Mouse (Mus musculus) thymus, postnatal 10 days (tissue): ENCODE results near the gene Oxld1.
"Not testable (repeated sequence)": the region's sequence is repeated elsewhere in the genome, so short reads cannot be mapped to it uniquely, and the experiment has no call there.

ENCODE experiments used
- DNase-seq, 2 experiments: peaks; one replicate each; pipeline ENCODE4 v3.0.0; 2021; ENCODE audit warnings: low spot score in 2 of 2

The Oxld1 gene

GRCm38 (mm10) chr11:120423569-120424295 is 34.1 kb downstream of the Oxld1 start:
- DNase-seq, result peak in 1 of 2 experiments; percentile 53

DNA sequence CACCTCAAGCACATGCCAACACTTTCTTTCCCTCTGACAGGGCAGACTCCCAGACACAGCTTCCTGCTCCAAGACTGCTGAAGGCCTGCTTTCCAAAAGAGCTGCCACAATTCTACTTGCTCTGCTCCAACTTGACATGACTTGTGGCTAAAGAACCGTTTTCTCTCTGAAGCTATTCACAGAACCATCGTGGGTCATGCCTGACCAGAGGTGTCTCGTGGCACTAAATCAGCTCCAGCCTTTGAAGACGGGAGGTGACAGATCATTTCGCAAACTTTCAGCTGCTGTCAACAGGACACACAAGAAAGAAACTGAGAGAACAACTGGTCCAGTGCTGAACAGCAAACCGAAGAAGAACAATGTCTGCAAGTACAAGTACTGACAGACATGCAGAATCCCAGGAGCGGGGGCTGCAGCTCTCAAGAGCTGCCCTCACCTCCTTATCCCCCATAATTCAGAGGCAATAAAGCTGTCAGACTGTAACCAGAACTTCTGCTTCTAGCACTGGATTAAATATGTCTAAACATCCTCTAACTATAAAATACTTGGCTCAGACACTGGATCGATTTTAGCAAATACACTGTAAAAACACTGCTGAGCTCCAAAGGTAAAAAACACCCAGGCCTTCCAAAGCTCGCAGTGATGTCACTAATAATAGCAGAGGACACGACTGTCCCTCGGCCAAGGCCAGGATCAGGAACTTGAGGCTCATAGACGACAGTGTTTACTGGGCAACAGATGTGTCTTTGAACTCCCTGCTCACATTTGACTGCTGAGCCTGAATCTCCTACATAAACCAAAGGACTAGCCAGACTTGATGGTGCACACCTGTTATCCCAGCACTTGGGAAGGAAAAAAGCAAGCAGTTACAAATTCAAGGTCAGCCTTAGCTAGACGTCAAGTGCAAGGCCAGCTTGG is 35.0 kb downstream of the Oxld1 start:
- no peak for DNase-seq

DNA sequence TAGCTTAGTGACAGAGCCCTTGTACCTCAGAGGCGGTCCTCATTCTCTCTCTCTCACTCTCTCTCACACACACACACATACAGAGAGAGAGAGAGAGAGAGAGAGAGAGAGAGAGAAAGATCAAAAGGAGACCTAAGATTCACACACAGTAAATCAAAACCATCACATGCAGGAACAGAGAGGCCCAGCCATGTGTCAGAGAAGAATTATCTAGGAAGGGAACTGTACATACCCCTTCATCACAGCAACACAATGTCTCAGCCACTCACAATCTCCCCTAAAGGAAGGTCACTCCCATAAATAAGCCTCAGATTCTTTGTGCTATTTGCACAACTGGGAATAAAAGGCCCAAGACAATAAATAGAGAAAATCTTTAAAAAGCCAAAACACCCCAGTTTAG is 39.3 kb downstream of the Oxld1 start:
- no peak for DNase-seq

DNA sequence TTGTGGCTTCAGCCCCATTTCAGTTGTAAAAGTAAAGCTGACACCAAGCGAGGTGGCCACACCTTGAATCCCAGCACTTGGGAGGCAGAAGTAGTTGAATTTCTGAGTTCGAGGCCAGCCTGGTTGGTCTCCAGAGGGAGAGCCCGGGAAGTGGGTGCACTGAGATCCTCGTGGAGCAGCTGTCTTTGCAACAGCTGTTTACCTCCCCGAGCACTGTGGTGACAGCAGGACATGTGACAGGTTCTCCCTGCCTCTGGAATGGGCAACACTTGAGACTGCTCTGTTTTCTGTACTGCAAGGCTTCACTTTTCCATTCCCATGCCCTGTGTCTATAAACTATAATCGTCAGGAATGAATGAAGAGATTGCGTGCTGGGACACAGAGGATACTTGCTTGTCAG is 40.0 kb downstream of the Oxld1 start:
- DNase-seq, result no peak

DNA sequence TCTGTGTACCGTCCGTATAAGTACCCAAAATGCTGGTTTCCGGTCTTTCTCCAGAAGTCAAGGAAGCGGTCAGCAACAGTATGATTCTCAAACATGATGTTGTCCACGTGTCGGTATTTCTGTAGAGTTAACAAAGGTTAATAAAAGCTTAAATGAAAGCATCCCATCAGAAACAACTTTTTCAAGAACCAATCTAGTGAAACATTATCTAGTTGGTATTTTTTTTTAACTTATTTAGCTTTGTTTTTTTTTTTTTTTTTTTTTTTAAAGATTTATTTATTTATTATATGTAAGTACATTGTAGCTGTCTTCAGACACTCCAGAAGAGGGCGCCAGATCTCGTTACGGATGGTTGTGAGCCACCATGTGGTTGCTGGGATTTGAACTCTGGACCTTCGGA is 44.2 kb downstream of the Oxld1 start:
- DNase-seq, result not testable (repeated sequence)
